Mouse (Mus musculus) left cerebral cortex, adult 18-20 months (tissue): ENCODE measurements around the gene Mapk9. TPM values are rescaled to one million over a fixed set of nuclear protein-coding genes. Genes with fewer than 3 reads are reported as not detected.
"Not testable (repeated sequence)": the region's sequence is repeated elsewhere in the genome, so short reads cannot be mapped to it uniquely, and the experiment has no call there.

ENCODE experiments used
- DNase-seq, 2 experiments: peaks; one replicate each; pipeline ENCODE4 v3.0.0; 2021 to 2022; ENCODE audit warnings: low spot score in 2 of 2, mixed read lengths in 1 of 2
- long read RNA-seq, 2 experiments: library from polyadenylated mRNA; stranded (forward); transcript quantifications; one replicate each; pipeline ENCODE4 v2.0.0; 2021
- total RNA-seq, 2 experiments: library from RNA; stranded (reverse); gene quantifications; 2 replicates each; pipeline ENCODE4 v1.2.3; 2021

The Mapk9 gene
- 100 to 1,000 TPM; 224 to 229 TPM for total RNA-seq
- long read RNA-seq, experiment 1, full-length matches to known transcripts, result 150 of 248 reads
- long read RNA-seq, experiment 1, partial matches to known transcripts, result 66 of 248 reads
- long read RNA-seq, experiment 1, other reads (novel, unspliced or antisense), result 32 of 248 reads
- long read RNA-seq, experiment 2, full-length matches to known transcripts, result 88 of 160 reads
- long read RNA-seq, experiment 2, partial matches to known transcripts, result 53 of 160 reads
- long read RNA-seq, experiment 2, other reads (novel, unspliced or antisense), result 19 of 160 reads

DNA sequence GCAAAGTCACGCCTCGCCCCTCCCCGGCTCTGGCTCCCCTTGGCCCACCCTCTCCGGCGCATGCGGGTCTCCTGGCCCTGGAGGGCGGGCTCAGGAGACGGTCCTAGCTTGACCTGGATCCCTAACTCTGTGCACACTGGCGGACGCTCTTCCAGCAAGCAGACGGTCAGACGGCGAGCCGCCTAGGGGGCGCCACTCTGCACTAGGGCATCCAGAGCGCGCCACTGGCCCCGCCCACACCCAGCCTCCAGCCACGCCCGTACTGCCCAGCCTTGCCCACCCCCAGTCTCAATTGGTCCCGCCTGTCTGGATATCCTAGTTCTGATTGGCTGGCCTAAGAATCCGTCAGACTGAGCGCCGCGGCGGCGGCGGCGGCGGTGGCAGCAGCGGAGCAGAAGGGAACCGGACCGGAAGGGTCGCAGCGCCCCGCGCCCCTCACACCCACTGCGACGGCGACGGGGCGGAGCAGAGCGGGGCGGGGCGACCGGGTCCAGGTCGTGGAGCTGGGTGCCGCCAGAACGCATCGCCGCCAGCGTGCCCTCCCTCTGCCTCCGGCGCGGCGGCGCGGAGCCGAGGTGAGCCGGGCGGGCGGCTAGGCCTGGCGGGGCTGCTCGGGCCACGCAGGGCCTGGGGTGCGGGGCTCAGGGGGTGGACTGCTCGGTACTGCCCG, at the start of gene Mapk9:
Gene Mapk9, plus strand, starts transcription at position 351 of the 670 bp plus-strand sequence.
- peak; percentile 99 for DNase-seq

DNA sequence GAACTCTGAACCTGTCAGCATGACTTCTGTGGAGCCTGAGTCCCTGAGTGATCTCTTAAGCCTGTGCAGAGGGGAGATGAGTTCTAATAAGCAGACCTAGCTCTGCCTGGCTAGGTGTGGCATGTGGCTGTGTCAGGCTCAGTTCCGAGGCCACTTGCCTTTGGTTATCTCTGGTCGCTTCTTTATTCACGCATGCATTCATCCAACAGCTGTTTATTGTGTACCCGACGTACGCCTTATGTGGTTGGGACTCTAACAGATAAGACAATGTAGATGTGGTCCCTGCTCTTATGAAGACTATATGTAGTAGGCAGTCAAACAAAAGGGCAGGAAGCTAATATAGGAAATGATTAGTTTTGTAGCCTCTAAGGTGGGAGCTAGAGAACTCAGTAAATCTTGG, 47.6 kb upstream of the Mapk9 start:
- DNase-seq, result no peak

DNA sequence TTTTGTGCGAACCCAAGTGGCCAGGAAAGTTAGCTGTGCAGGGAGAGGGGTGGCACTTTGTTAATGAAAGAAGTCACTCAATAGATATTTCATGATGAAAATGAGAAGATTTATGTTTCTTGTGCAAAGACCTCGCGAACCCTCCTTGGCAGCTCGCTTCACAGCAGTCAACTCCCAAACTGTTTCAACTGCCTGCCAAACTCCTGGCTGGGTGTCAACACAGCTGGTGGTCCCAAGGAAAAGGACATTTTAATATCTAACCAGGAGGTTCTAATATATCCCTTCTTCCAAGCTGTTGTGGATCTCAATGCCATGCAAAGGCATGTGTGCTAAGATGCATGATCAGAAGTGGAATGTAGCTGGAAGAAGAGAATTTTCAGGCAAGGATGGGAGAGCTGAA, 45.0 kb upstream of the Mapk9 start:
- DNase-seq, result no peak

DNA sequence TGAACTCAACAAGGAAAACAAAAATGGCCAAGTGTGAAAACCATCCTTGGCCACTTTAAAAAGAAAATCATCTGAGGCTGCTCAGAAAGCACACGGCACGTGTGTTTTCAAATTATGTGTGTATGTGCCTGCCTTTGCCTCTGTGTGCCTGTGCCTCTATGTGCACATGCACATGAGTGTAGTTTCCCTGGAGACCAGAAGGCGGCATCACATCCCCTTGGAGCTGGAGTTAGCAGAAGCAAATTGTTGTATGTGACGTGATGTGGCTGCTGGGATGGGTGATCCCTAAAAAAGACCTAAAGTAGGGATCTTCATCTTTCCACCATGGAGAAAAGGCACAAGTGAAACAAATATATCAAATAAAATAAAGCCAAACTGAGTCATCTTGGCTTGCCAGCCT, 42.8 kb upstream of the Mapk9 start:
- no peak for DNase-seq

DNA sequence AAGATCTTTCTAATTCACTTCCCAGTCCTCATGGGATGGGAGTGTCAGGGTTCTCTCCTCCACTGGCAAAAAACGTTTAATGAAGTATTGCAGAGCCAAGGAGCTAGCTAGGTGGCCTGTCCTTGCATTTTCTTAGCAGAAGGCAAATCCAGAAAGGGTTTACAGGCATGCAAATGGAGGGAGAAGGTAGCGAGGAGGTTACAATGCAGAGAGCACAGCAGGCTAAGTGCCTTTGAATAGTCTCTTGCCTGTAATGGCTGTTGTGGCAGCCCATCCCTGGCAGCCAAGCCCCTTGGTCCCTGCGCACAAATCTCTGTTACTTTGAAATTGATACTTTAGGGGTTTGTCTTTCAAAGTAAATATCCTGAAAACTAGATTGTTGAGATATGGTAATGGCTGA, 40.3 kb upstream of the Mapk9 start:
- no peak for DNase-seq

DNA sequence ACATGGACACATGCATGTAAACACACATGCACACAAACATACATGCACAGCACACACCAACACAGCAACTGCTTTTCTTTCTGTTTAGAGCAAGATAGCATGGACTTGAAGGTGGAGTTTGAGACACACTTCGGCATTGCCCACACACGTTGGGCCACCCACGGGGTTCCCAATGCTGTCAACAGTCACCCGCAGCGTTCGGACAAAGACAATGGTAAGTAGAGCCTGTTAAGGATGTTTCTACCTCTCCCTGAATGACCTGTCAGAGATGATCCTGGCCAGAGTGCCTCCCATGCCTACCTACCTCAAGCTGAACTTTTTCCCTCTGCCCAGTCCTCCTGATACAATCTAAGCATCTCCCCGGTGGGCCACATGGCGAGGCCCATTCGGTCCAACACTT, 37.6 kb upstream of the Mapk9 start:
- no peak for DNase-seq

DNA sequence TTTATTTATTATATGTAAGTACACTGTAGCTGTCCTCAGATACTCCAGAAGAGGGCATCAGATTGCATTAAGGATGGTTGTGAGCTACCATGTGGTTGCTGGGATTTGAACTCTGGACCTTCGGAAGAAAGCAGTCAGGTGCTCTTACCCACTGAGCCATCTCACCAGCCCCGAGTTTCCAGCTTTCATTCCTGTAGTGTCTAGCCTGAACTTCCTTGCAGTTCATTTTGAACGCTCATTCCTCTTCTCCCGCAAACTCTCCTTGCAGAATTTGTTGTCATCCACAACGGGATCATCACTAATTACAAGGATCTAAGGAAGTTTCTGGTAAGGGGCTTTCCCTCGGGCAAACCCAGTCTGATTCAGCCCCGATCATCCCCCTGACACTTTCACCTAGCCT, 35.9 kb upstream of the Mapk9 start:
- DNase-seq, result not testable (repeated sequence)

DNA sequence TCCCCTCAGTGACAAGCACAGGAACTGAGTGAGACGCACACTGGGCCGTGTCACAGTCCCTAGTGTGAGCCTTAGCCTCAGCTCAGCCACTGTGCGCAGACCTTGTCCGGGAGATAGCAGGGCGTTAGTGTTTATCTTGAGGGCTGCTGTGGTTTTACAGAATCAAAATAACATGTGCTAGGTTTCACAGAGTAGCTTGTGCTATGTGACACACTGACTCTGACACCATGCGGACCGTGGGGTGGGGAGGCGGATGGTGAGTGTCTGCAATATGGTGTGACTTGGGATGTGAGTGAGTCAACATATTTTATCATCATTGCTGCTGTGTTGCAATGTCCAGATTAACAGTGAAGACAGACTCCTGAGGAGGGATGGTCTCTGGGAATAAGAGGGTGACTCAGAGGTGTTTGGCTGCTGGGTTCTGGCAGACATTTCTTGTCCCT, 35.4 kb upstream of the Mapk9 start:
- peak in 1 of 2 experiments; percentile 45 for DNase-seq

DNA sequence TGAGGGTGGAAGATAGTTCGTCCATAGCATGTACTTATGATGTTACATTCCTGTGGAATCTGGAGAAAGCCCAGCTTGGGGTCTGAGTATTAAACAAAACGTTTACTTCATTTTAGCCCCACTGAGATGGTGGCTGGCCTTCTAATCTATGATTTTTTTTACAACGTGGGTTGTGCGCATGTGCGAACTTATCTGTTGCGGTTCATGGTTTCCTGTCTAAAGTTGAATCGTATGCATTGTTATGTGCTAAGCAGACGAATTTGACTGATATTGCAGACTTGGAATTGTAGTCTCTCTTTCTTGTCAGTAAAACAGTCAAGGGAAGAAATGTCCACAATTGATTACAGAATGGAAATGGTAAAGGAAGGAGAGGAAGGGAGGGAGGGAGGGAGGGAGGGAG, 34.7 kb upstream of the Mapk9 start:
- no peak for DNase-seq

DNA sequence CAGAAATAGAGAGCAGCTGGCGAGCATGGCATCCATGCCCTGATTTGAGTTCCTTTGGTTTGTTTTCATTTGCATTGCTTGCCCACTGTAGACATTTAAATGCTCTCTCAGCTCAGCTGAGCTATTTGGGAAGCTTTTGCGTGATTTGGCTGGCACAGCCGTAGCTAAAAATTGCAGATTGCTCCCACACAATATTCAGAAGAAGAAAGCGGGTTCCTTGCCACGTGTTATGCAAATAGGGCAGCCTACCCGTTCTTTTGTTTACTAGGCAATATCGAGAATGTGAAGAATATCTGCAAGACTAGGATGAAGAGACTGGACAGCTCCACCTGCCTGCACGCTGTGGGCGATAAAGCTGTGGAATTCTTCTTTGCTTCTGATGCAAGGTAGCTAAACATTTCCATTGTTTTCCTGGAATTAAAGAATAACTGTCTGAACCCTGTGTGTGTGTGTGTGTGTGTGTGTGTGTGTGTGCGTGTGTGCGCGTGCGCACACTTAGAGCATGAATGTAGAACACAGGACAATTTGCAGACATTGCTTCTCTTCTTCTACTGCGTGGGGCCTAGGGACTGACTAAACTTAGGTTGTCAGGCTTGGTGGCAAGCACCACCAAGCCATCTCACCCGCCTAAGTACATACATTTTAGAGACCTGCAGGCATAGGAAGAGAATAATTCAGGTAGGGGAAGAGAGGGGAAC, 27.5 kb upstream of the Mapk9 start:
- DNase-seq, result peak; percentile 73 to 84

DNA sequence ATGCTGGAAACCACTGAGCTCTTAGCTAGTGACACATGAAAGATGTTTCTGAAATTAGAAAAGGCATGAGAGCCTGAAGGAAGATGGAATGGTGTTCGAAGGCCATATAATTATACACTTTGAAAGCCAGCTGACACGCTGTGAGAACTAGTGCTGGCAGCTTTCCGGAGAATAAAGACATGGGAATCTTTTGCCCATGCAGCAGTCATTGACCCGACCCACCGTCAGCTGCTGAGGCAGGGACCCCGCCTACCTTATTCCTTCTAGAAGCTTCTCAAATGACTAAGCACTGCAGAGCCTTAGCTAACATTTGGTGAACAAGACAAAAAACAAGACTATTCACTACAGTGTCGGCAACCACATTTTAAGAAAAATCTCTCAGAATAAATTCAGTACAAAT, 26.9 kb upstream of the Mapk9 start:
- peak in 1 of 2 experiments; percentile 16 for DNase-seq

DNA sequence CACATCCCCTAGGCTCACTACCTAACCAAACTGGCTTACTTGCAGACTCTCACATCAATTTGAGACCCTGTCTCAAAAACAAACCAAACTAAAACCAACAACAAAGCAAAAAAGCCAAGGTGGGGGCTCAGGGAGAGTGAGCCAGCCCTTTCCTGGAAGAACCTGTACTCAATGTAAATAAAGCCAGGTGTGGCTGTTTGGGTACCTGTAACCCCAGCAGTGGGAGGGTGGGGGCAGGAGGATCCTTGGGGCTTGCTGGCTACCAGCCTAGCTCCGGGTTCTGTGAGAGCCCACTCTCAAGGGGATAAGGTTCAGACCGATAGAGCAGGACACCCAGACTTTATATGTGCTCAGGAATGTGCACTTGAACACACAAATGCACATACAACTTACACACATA, 25.6 kb upstream of the Mapk9 start:
- DNase-seq, result no peak

DNA sequence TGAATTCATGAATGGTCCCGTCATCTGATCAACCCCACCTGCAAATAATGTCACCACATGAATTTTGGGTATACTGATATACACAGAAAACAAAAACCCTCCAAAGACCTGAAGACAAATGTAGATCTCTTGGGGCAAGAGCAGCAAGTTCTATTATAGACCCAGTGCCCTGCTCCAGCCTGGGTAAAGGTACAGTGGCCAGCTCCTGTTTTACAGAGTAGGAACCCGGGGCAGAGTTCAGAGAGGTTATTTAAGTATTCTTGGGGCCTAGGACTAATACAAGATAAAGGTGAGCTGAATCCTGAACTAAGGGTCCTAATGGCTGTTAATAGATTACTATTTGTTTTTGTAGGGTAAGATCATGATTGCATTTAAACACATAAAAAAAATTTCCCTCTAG, 25.0 kb upstream of the Mapk9 start:
- no peak for DNase-seq

DNA sequence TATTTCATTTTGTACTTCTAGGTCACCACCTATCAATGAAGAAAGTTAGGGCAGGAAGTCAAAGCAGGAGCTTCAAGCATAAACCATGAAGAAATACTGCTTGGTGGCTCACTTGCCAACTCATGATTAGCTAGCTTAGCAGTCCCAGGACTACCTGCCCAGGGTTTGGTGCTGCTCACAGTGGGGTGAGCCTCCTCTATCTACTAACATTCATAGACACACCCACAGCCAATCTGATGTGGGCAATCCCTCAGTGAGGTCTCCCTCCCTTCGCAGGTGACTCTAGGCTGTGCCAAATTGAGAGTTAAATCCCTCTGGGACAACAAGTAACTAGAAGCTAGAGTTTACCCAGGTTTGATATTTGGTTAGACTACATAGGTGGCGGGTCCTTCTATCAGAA, 24.2 kb upstream of the Mapk9 start:
- no peak for DNase-seq

DNA sequence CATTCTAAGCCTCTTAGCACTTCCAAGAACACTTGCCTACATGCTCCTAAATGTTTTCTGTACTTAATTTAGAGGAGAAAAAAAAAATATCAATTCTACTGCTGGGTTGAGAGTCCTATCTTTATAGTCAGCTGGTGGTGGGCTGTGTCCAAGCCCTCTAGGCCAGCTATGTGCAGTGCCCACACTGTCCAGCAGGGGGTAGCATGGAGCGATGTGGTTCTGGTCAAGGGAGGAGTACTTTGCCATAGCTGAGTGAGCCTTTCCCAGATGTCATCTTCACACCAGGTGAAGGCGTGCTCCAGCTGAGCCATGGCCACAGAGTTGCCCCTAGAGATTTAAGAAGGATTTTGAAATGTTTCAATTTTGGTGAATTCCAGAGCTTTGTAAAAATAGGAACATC, 21.7 kb upstream of the Mapk9 start:
- DNase-seq, result peak; percentile 55 to 71

DNA sequence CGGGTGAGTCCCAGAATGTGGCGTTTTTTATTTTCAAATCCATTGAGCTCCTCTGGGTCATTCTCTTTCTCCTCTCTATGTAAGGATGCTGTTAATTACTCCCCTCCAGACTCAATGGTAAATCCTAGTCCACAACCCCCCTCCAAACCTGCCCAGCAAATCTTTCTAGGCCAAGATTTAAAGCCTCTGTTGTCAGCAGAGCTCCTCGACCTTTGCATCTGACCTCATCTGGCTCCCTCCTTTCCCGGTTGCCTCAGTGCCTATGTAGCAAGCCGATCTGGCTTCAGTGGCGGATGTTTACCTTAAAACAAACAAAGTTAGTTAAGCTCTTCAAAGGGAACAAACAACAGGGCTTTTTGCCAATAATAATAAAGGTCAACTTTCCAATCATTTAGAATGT, 19.3 kb upstream of the Mapk9 start:
- DNase-seq, result no peak

DNA sequence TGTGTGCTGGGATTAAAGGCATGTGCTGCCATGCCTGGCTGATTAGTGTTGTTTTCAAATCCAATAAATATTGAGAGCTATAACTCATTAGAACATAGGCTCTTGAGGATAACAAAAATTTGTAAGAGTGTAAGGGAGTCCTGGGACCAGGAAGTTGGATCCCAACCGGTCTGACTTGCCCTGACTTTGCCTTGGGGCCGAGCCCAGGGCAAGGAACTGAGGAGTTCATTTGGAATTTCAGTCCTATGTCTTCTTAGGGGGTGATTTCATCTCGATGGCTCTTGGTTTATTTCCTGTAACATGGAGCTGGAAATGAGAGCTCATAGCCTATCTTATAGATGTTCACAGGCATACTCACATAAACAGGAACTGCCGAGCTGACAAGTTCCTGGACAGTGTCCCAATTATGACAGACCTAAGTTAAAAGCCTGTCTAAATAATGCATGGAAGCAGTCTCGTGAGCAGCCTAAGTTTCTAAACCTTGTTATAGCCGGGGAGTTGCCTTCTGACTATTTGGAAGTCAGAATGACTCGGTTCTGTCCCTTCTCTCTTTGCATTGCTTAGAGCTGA, 17.3 kb upstream of the Mapk9 start:
- no peak for DNase-seq

DNA sequence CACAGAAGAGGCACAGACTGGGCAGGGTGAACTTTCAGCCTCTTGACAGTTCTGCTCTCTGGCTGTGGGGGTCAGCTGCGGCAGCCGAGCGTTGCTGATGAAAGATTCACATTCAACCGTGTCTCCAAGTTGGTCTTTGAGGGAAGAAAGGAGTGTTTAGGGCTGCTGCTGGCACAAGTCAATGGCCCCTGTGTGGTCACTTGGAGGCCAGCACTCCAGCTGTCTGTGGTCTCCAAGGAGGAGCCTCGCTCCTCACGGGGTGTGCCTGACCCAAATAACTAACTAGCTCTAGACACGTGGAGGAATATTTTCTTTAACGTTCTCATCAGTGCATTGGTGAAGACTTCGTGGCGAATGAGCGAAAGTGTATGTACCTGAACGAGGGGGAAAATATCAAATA, 14.6 kb upstream of the Mapk9 start:
- DNase-seq, result no peak

DNA sequence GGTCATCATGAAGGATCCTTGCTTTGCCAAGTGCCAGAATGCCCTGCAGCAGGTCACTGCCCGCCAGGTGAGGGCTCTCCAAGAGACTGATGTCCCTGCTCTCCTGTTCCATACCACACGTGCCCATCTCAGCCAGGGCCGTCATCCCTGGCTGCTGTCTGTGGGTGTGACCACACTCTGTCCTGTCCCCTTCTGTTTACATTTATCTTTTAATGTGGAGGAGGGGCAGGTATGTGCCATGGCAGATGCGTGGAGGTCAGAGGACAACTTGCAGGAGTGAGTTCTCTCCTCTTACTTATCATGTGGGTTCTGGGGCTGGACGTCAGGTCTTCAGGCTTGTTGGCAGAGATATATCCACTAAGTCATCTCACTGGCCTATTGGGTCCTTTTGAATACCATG, 13.6 kb upstream of the Mapk9 start:
- DNase-seq, result no peak

DNA sequence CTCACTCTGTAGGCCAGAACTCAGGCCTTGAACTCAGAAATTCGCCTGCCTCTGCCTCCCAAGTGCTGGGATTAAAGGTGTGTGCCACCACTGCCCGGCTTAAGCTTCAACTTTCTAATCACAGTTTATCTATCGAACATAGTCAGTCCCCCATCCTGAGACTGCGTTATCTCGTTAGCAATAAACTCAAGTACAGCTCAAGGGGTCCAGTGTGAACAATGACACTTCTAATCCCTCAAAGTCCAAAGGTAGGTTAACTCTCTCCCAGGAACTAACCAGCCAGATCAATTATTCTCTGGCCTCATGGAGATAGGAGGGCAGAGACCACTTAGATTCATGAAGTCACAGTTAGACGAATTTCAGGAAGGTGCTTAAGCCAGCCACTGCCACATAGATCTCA, 12.3 kb upstream of the Mapk9 start:
- DNase-seq, result no peak

DNA sequence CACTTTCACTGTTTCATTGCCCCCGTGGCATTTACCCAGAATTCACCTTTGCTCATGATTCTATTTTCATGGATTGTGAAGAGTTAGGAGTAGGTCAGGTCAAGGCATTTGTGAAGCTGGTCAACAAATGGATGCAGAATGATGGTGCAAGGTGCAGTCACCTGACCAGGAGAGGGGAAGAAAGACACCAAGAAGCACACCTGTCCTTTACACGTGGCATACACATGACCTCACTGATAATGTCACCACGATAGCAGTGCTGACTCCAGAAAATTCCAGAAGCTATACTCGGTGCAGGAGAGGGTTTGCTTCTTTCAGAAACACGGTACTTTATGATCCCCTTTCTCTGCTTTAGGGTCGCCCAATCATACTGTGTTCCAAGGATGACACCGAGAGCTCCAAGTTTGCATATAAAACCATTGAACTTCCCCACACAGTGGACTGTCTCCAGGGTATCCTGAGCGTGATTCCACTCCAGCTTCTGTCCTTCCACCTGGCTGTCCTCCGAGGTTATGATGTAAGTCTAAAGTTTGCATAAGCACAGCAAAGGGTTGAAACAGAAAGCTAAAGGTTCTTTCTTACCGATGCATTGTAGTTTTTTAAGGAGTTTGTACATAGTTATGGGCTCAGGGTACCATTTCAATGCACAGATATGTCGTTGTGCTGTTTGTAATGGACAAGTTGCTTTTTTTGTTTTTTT, 11.1 kb upstream of the Mapk9 start:
- no peak for DNase-seq
